Mouse (Mus musculus) kidney, embryonic 16.5 days (tissue): ENCODE measurements around the gene Slc15a2. TPM values are rescaled to one million over a fixed set of nuclear protein-coding genes. Genes with fewer than 3 reads are reported as not detected.

ENCODE experiments used
- ATAC-seq: fragments of 200-750 bp; cut with Nextera tagmentation; 2 replicates; pipeline ENCODE4 v1.8.0; 2017; ENCODE audit warnings: moderate TSS enrichment; ENCODE audit not compliant: low FRiP score, low TSS enrichment
- H3K27ac ChIP-seq: fragments of 300-500 bp; sonication (generic); 2 replicates; pipeline ENCODE4 v1.5.1; 2014; ENCODE audit warnings: low read length
- H3K27me3 ChIP-seq: fragments of 300-500 bp; sonication (generic); 2 replicates; pipeline ENCODE4 v1.6.1; 2014; ENCODE audit warnings: low read length, control low read depth, mixed read lengths; ENCODE audit not compliant: insufficient read depth
- H3K36me3 ChIP-seq: fragments of 300-500 bp; sonication (generic); 2 replicates; pipeline ENCODE4 v1.6.1; 2014; ENCODE audit warnings: low read length, control low read depth, mixed read lengths; ENCODE audit not compliant: insufficient read depth
- H3K4me1 ChIP-seq: fragments of 300-500 bp; sonication (generic); 2 replicates; pipeline ENCODE4 v1.6.1; 2014; ENCODE audit warnings: low read length, control low read depth, mixed read lengths; ENCODE audit not compliant: insufficient read depth
- H3K4me2 ChIP-seq: fragments of 300-500 bp; sonication (generic); replicated peaks from 2 replicates; pipeline ENCODE4 v1.6.1; 2014; ENCODE audit warnings: low read depth, low read length
- H3K4me3 ChIP-seq: fragments of 300-500 bp; sonication (generic); 2 replicates; pipeline ENCODE4 v1.5.1; 2014; ENCODE audit warnings: mild to moderate bottlenecking, low read length
- H3K9ac ChIP-seq: fragments of 300-500 bp; sonication (generic); replicated peaks from 2 replicates; pipeline ENCODE4 v1.6.1; 2014; ENCODE audit warnings: low read length
- H3K9me3 ChIP-seq: fragments of 300-500 bp; sonication (generic); 2 replicates; pipeline ENCODE4 v1.6.1; 2016; ENCODE audit warnings: low read length, control low read depth
- WGBS: fragments of 180-500 bp; shearing (Covaris S2); extraction: QIAGEN DNeasy Blood & Tissue Kit; methylation state at CpG from one replicate; pipeline ENCODE4 v1.1.7; 2014; 5-methylcytosine and 5-hydroxymethylcytosine counted together
- polyA plus RNA-seq: library from polyadenylated mRNA; unstranded; fragments of >200 nt; fragmentation: Nextera tagmentation; extraction: Ambion mirVana; gene quantifications from 2 replicates; pipeline ENCODE4 v1.2.1, GENCODE M21; 2015

Slc15a2 gene
- polyA plus RNA-seq, 1 experiment from 2014 or later: 28.5 TPM

DNA sequence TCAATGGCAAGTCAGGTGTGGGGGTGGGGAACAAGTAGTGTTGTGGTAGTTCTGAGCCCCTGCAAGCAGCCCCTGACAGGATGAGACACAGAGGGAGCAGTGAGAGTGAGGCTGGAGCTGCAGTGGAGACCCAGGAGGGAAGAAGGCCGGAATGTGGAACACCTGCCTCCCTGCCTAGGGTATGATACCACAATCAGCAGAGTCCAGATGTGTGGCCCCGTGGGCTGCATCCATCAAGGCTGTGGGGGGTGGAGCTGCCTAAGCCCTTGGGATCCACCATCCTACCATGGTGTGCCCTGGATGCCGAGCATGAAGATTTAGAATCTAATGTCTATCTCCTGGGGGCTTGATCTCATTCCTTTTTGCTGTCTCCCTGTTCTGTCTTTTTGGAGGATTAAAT lies 28.9 kb upstream of the Slc15a2 start:
- no peaks in the 10 kb centered on the region for H3K4me1 ChIP-seq
- no peak overlapping the region for H3K27ac ChIP-seq
- H3K36me3 ChIP-seq: no peaks in the 10 kb centered on the region
- no peak overlapping the region for H3K9ac ChIP-seq
- no peak overlapping the region for H3K4me2 ChIP-seq
- H3K4me3 ChIP-seq: no peak overlapping the region
- no peak for ATAC-seq
- no peaks in the 10 kb centered on the region for H3K9me3 ChIP-seq
- WGBS: 60% methylated on average over 3 of the region's 3 CpGs
- no peaks in the 10 kb centered on the region for H3K27me3 ChIP-seq

DNA sequence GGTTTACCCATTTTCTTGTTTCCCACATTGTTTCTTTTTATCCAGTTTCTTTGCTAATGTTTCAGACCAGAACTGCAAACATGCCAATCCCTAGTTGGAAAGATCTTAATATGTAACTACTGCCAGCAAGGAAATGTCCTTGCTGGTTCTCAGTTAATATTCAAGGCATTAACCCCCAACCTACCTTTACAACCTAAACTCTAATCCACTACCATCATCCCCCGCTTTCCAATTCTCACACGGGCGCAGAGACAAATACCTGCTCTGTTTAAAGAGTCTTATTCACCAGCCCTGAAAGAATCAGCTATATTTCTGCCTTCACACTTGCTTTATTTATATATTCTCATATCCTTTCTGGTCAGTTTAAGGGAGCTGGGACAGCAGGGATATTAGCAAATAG lies 23.9 kb upstream of the Slc15a2 start:
- 72% methylated on average over 3 of the region's 3 CpGs for WGBS
- Histone ChIP-seq H3K4me2 (no peak overlapping the region), H3K4me3 (no peak overlapping the region), H3K36me3 (no peaks in the 10 kb centered on the region), H3K9ac (no peak overlapping the region), H3K4me1 (no peaks in the 10 kb centered on the region), H3K27me3 (no peaks in the 10 kb centered on the region), H3K27ac (peak overlapping the region; percentile 66), H3K9me3 (no peaks in the 10 kb centered on the region)
- ATAC-seq: no peak

DNA sequence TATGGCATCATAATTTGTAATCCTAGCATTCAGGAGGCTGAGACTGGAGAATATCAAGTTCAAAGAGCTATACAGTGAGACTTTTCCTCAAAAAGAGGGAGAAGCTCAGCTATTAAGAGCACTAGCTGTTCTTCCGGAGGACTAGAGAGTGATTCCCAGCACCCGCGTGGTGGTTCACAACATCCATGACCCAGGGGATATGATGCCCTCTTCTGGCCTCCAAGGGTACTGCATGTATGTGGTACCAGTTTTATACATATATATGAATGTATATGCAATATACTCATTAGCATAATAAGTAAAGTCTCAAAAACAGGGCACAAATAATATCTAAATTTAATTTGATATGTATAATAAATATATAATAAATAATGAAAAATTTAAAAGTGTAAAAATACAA lies 17.6 kb upstream of the Slc15a2 start:
- Histone ChIP-seq H3K9me3 (peaks cover 4% of the 10 kb centered on the region; the same call in 1 of the 2 replicates), H3K4me1 (no peaks in the 10 kb centered on the region), H3K27me3 (no peaks in the 10 kb centered on the region), H3K4me2 (no peak overlapping the region), H3K4me3 (no peak overlapping the region), H3K36me3 (no peaks in the 10 kb centered on the region), H3K9ac (no peak overlapping the region), H3K27ac (no peak overlapping the region)
- ATAC-seq: no peak
- WGBS: 87% methylated on average over 3 of the region's 3 CpGs

DNA sequence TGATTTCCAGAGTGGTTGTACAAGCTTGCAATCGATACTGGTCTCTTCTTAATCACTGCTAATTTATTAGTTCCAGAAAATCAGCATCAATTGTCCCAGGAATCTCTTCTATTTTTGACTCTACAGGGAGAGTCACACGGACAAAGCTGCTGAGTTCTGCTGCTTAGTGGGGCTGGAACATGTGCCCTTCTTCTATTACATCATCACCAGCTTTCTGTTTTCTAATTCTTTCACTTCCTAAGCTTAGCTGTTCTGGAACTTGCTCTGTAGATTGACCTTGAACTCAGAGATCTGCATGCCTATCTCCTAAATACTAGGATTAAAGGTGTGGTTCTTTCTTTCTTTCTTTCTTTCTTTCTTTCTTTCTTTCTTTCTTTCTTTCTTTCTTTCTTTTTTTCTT lies 13.6 kb upstream of the Slc15a2 start:
- Histone ChIP-seq H3K4me1 (no peaks in the 10 kb centered on the region), H3K9ac (no peak overlapping the region), H3K27ac (no peak overlapping the region), H3K27me3 (no peaks in the 10 kb centered on the region), H3K4me2 (no peak overlapping the region), H3K4me3 (no peak overlapping the region), H3K9me3 (peaks cover 4% of the 10 kb centered on the region; the same call in 1 of the 2 replicates), H3K36me3 (no peaks in the 10 kb centered on the region)
- no peak for ATAC-seq
- WGBS: 85% methylated on average over 2 of the region's 2 CpGs

DNA sequence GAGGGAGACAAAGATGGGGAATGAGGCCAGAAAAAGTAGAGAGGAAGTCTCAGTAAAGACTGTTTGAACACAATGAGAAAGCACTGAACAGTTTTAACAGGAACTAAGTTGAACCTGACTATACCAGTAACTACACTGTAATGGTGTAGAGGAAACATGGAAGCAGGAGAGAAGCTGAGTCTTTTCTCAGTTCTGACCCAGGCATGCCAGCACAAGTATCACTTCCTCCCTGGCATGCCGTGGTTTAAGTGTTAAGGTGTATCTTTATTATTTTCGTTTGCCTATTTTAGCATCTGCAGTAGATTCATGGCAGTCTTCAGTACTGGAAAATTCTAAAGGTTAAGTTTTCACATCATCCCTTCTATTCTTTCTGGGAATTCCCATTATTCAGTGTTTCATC lies 10.2 kb upstream of the Slc15a2 start:
- no peak for ATAC-seq
- H3K4me2 ChIP-seq: no peak overlapping the region
- H3K9ac ChIP-seq: no peak overlapping the region
- no peak overlapping the region for H3K4me3 ChIP-seq
- H3K27me3 ChIP-seq: no peaks in the 10 kb centered on the region
- no peaks in the 10 kb centered on the region; the same call in 1 of the 2 replicates for H3K9me3 ChIP-seq
- WGBS: 66% methylated on average over 2 of the region's 2 CpGs
- H3K27ac ChIP-seq: no peak overlapping the region
- H3K36me3 ChIP-seq: no peaks in the 10 kb centered on the region
- H3K4me1 ChIP-seq: no peaks in the 10 kb centered on the region

DNA sequence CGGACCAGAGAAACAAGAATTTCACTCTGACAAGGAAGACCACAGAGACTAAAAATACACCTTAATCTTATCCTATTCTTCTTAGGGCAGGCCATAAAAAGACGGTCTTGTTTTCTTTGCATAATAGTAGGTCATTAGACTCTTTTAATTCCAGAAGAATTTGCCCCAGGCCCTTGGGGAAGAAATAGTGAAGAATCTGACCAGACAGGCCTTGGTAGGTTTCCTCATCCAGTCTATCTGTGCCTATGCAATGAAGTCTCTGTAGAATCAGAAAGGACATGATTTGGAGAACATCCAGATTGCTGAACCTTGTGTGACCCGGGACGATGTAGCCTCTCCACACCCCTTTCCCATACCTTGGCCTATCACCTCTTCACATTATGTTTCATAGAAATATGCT lies 5.4 kb upstream of the Slc15a2 start:
- WGBS: 82% methylated on average over 4 of the region's 4 CpGs
- no peak overlapping the region for H3K4me3 ChIP-seq

DNA sequence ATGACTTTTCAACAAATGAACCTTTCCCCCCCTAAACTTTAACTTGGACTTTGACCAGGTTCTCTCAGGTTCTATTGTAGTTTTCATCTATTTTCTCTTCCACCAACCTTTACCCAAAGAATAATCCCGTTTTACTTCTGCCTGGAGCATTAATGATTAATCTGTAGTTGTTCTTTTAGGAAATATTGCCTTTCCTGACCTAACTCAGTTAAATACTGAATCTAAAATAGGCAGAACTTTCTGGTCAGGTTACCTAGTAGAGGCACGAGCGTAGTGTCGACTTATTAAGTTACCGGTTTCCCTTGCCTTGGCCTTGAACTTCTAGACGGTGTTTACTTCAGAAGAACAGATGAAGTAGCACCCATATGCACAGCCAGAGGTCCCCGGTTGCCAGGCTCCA lies 1.7 kb upstream of the Slc15a2 start:
- peak; percentile 27; the same call in 1 of the 2 replicates for ATAC-seq
- Histone ChIP-seq H3K4me1 (no peaks in the 10 kb centered on the region), H3K4me2 (no peak overlapping the region), H3K36me3 (no peaks in the 10 kb centered on the region), H3K27ac (0 out of 2 replicates have a peak overlapping the region, but pooled peaks have one; percentile 1), H3K9me3 (no peaks in the 10 kb centered on the region; the same call in 1 of the 2 replicates), H3K9ac (no peak overlapping the region), H3K4me3 (no peak overlapping the region), H3K27me3 (no peaks in the 10 kb centered on the region)
- 72% methylated on average over 7 of the region's 7 CpGs for WGBS

More for the DNA sequence above, 5.4 kb upstream of the Slc15a2 start:
- Histone ChIP-seq H3K4me1 (no peaks in the 10 kb centered on the region), H3K27ac (no peak overlapping the region), H3K27me3 (no peaks in the 10 kb centered on the region), H3K9ac (no peak overlapping the region), H3K9me3 (no peaks in the 10 kb centered on the region; the same call in 1 of the 2 replicates), H3K36me3 (no peaks in the 10 kb centered on the region), H3K4me2 (no peak overlapping the region)
- ATAC-seq: no peak

DNA sequence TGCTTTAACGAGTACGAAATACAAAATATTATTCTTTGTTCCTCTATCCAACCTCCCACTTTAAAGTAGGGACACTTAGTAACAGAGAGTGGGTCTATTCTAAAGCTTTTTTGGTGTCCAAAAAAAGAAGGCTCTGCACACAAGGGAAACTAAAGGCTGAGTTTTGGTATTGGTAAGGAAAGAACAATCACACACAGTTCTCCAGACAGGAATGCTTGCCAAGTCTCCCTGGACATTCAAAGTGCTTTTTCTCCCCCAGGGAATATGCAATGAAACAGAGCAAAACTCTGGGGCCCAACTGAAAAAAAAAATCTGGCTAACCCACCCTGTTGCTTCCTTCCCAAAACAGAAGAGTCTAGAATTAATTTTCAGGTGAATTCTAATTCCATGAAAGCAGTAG lies 616 bp downstream of the Slc15a2 start:
- H3K9me3 ChIP-seq: no peaks in the 10 kb centered on the region
- no peaks in the 10 kb centered on the region for H3K36me3 ChIP-seq
- no peaks in the 10 kb centered on the region for H3K27me3 ChIP-seq
- peak overlapping the region; percentile 48; the same call in 1 of the 2 replicates for H3K27ac ChIP-seq
- WGBS: 92% methylated on average over 2 of the region's 2 CpGs
- peak overlapping the region; percentile 51; the same call in 1 of the 2 replicates for H3K9ac ChIP-seq
- H3K4me1 ChIP-seq: no peaks in the 10 kb centered on the region
- ATAC-seq: no peak
- peak overlapping the region; percentile 33 for H3K4me3 ChIP-seq
- peak overlapping the region; percentile 32 for H3K4me2 ChIP-seq

DNA sequence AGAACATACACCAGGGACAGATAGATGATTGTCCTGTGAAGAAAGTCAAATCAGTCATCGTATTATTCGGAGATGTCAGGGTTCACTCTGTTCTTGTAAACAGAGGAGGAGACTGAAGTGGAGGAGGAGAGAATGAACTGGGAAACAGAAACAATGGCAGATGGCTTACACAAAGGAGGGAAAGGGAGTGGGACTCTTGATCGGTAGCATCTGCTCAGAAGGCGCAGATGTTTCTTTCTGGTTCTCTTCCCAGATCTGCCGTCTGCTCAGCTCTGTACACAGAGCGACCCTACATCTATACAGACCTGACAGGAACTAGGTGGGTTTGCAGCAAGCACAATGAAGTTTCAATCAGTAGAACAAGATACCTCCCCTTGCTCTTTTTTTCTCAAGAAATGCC lies 9.1 kb downstream of the Slc15a2 start:
- 71% methylated on average over 6 of the region's 6 CpGs for WGBS
- H3K4me3 ChIP-seq: no peak overlapping the region
- no peak overlapping the region for H3K9ac ChIP-seq
- no peak overlapping the region for H3K27ac ChIP-seq
- no peaks in the 10 kb centered on the region for H3K4me1 ChIP-seq
- no peaks in the 10 kb centered on the region for H3K27me3 ChIP-seq
- no peaks in the 10 kb centered on the region for H3K9me3 ChIP-seq
- H3K4me2 ChIP-seq: no peak overlapping the region
- no peaks in the 10 kb centered on the region for H3K36me3 ChIP-seq
- no peak for ATAC-seq

DNA sequence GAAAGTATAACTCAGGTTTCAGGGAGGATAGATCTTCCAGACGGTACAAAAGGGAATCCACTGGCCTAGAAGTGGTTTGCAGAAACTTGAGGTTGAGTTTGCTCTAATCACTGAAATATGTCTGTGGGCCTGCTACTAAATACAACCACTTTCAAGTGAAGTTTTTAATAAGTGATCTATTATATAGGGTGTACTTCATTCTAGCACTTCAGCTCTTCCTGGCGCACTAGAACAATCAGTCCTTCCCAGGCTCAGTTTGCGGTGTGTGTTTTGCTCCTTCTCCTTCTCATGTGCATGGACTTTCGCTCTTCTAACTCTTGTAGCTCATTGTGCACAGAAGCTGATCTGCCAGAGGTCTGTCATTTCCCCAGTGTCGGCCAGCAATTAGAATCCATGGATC lies 11.8 kb downstream of the Slc15a2 start:
- H3K36me3 ChIP-seq: no peaks in the 10 kb centered on the region
- H3K4me2 ChIP-seq: no peak overlapping the region
- WGBS: 85% methylated on average over 5 of the region's 5 CpGs
- no peak overlapping the region for H3K4me3 ChIP-seq
- no peak for ATAC-seq
- H3K9ac ChIP-seq: no peak overlapping the region
- H3K9me3 ChIP-seq: peaks cover 2% of the 10 kb centered on the region; the same call in 1 of the 2 replicates
- H3K4me1 ChIP-seq: no peaks in the 10 kb centered on the region
- no peaks in the 10 kb centered on the region for H3K27me3 ChIP-seq
- no peak overlapping the region for H3K27ac ChIP-seq
